Mouse (Mus musculus) kidney, postnatal 0 days (tissue): ENCODE measurements at regions not wholly inside any gene's neighbourhood (a gene's known extent, or its start where the extent isn't known, plus 50 kb on each side); places are given as distances from the start of the nearest gene placed in this dataset.

Source experiments
- ATAC-seq: fragments of 200-750 bp; cut with Nextera tagmentation; replicated peaks from 2 replicates; pipeline ENCODE4 v1.8.0; 2017; ENCODE audit warnings: low read depth, moderate number of reproducible peaks, moderate TSS enrichment, moderate library complexity; ENCODE audit not compliant: low FRiP score
- DNase-seq: peaks from one replicate; pipeline ENCODE4 v3.0.0-alpha.2; 2016; ENCODE audit warnings: low spot score
- H3K27ac ChIP-seq: fragments of 300-500 bp; sonication (generic); 2 replicates; pipeline ENCODE4 v1.5.1; 2014; ENCODE audit warnings: mild to moderate bottlenecking
- H3K27me3 ChIP-seq: fragments of 300-500 bp; sonication (generic); 2 replicates; pipeline ENCODE4 v1.6.1; 2014; ENCODE audit warnings: low read length, mixed read lengths; ENCODE audit not compliant: insufficient read depth
- H3K36me3 ChIP-seq: fragments of 300-500 bp; sonication (generic); 2 replicates; pipeline ENCODE4 v1.6.1; 2014; ENCODE audit warnings: low read length, mixed read lengths; ENCODE audit not compliant: insufficient read depth
- H3K4me1 ChIP-seq: fragments of 300-500 bp; sonication (generic); replicated peaks from 2 replicates; pipeline ENCODE4 v1.6.1; 2014; ENCODE audit warnings: antibody characterized with exemption, low read length, mixed read lengths; ENCODE audit not compliant: insufficient read depth
- H3K4me2 ChIP-seq: fragments of 300-500 bp; sonication (generic); 2 replicates; pipeline ENCODE4 v1.6.1; 2014; ENCODE audit warnings: mild to moderate bottlenecking, low read length, moderate library complexity, mixed read lengths
- H3K4me3 ChIP-seq: fragments of 300-500 bp; sonication (generic); replicated peaks from 2 replicates; pipeline ENCODE4 v1.5.1; 2014; ENCODE audit warnings: low read depth, low read length
- H3K9ac ChIP-seq: fragments of 300-500 bp; sonication (generic); 2 replicates; pipeline ENCODE4 v1.6.1; 2014; ENCODE audit warnings: low read depth, low read length
- H3K9me3 ChIP-seq: fragments of 300-500 bp; sonication (generic); replicated peaks from 2 replicates; pipeline ENCODE4 v1.6.1; 2016; ENCODE audit warnings: low read length, inconsistent platforms, mixed read lengths
- CTCF ChIP-seq: IDR thresholded peaks from 2 replicates; pipeline ENCODE4 v1.5.1; 2016; ENCODE audit warnings: antibody characterized with exemption, low read depth, mild to moderate bottlenecking, moderate library complexity
- WGBS: fragments of 180-500 bp; shearing (Covaris S2); extraction: QIAGEN DNeasy Blood & Tissue Kit; methylation state at CpG from one replicate; pipeline ENCODE4 v1.1.7; 2014; 5-methylcytosine and 5-hydroxymethylcytosine counted together

DNA sequence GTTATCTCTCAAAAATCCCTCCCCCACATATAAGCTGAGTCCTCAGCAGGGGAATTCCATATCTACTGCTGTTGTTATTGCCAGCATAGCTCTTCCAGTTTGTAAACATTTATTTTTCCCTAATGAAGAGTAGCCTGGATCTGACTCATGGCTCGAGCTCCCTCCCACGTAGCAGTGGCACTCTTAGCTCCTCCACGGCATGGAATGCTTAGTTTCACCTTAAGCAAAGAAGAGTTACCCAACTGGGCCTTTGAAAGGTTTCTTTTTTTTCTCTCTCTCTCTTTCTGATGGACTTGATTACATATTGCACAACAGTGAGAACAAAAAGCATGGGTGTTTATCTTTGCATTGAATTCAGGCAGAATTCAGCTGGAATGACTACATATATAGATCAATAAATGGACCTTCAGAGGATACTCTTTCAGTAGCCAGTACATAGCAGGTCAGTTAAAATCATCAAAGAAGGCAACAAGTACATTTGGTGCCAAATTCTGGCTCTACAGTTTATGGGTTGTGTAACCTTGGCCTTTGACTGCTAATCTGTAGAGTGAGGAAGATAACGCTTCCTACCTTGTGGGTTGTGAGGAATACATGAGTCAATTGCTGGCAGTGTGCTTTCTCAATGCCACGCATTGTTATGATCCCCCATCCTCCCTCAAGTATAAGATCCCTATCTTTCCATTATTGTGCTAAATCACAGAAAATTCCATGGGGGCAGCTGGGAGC lies 126.2 kb upstream of the Acsl4 start:
- no peak overlapping the region for H3K4me2 ChIP-seq
- WGBS, result 87% methylated on average over 5 of the region's 5 CpGs
- H3K9ac ChIP-seq, result no peak overlapping the region
- ATAC-seq (no peak), DNase-seq (no peak)
- no peaks in the 10 kb centered on the region for H3K27me3 ChIP-seq
- no peak overlapping the region for H3K4me3 ChIP-seq
- H3K9me3 ChIP-seq, result no peaks in the 10 kb centered on the region
- no peak overlapping the region for H3K27ac ChIP-seq
- no peaks in the 10 kb centered on the region for H3K4me1 ChIP-seq
- H3K36me3 ChIP-seq, result no peaks in the 10 kb centered on the region
- TF ChIP-seq CTCF, result no peak

DNA sequence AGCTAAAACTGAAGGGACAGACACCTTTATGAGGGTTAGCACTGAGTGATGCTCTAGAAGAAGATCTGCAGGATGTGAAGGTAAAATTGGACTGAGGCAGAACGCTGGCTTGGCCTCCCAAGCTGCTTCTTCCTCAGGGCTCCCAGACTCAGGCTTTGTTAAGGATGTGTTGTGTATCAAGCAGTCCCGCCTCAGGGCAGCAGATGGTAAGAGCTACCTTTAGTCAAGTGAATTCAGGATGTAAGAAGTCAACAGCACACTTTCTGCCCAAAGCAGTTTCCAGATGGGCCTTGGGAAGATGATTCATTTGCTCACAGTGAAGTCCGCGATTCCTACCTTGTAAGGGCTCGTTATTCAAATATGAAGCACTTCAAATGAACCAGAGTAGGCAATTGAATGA lies 126.9 kb upstream of the Acsl4 start:
- Histone ChIP-seq H3K9ac (no peak overlapping the region), H3K4me1 (no peaks in the 10 kb centered on the region), H3K4me3 (no peak overlapping the region), H3K4me2 (no peak overlapping the region), H3K27ac (no peak overlapping the region), H3K27me3 (no peaks in the 10 kb centered on the region), H3K36me3 (no peaks in the 10 kb centered on the region), H3K9me3 (no peaks in the 10 kb centered on the region)
- ATAC-seq, result no peak
- no peak for TF ChIP-seq CTCF
- DNase-seq, result no peak
- 92% methylated on average over 5 of the region's 5 CpGs for WGBS

DNA sequence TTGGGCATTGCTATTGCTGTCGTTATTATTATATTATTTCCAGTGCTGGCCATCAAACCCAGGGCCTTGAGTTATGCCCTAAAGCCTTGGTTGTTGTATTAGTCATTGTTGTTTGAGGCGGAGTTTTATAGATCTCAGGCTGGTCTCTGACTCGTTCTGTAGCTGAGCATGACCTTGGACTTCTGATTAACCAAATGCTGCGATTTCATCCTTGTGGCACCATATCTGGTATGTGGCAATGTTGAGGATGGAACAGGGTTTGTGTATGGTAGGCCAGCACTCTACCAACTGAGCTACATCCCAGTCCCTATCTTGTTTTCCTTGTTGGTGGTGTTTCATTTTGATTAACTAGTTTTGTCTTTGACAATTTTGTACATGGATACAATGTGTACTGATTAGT lies 130.7 kb upstream of the Acsl4 start:
- no peak for ATAC-seq
- TF ChIP-seq CTCF, result no peak
- H3K9me3 ChIP-seq, result no peaks in the 10 kb centered on the region
- DNase-seq, result no peak
- H3K36me3 ChIP-seq, result no peaks in the 10 kb centered on the region
- WGBS, result 74% methylated on average over 4 of the region's 4 CpGs
- H3K4me2 ChIP-seq, result no peak overlapping the region
- H3K27ac ChIP-seq, result no peak overlapping the region
- H3K4me1 ChIP-seq, result no peaks in the 10 kb centered on the region
- H3K4me3 ChIP-seq, result no peak overlapping the region
- H3K9ac ChIP-seq, result no peak overlapping the region
- no peaks in the 10 kb centered on the region for H3K27me3 ChIP-seq

- Histone ChIP-seq H3K4me2 (no peak overlapping the region), H3K27ac (no peak overlapping the region), H3K36me3 (no peaks in the 10 kb centered on the region), H3K9me3 (no peaks in the 10 kb centered on the region), H3K4me1 (no peaks in the 10 kb centered on the region), H3K4me3 (no peak overlapping the region), H3K27me3 (no peaks in the 10 kb centered on the region), H3K9ac (no peak overlapping the region)
- TF ChIP-seq CTCF, result peak; percentile 74
- WGBS, result 48% methylated on average over 1 of the region's 1 CpGs
- DNase-seq, result peak; percentile 59
- no peak for ATAC-seq
Measured at GRCm38 (mm10) chrX:142526953-142527352, 136.6 kb upstream of the Acsl4 start.

DNA sequence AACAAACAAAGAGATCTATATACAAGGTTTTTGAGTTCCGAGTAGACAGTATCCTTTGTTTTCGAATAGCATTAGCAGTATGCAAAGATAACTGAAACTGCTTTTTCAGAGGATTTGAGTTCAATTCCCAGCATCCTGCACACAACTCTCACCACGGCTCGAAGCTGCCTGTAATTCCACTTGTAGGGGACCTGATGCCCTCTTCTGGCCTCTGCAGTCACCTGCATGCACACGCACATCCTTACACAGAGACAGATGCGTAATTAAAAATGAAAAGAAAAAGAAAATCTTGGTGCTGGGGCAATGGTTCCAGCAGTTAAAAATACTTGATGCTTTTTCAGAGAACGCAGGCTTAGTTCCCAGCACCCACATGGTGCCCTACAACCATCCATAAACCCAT lies 139.6 kb upstream of the Acsl4 start:
- peak; percentile 16 for DNase-seq

DNA sequence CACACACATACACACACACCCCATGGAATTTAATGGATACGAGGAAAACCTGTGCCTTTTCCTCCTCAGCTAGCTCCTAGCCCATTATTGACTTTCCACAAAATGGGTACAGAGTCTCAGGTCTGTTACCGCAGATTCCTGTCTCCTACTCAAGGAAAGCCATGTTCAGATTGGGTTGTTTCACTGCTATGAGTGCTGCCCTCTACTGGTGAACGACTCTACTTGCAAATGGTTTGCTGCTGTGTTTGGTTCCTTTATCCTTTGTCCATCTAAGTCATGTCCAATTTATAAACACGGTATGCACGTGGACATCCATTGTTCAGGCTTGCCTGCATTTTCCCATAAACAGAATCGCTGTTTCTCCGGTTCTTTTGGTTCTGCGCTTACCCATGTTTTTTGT lies 144.4 kb upstream of the Acsl4 start:
- DNase-seq (peak; percentile 71), ATAC-seq (no peak)
- Histone ChIP-seq H3K9ac (no peak overlapping the region), H3K4me2 (no peak overlapping the region), H3K4me3 (no peak overlapping the region), H3K4me1 (no peaks in the 10 kb centered on the region), H3K27me3 (no peaks in the 10 kb centered on the region), H3K36me3 (no peaks in the 10 kb centered on the region), H3K9me3 (no peaks in the 10 kb centered on the region), H3K27ac (no peak overlapping the region)
- 35% methylated on average over 8 of the region's 8 CpGs for WGBS
- peak; percentile 77 for TF ChIP-seq CTCF

More for the DNA sequence above, 139.6 kb upstream of the Acsl4 start:
- Histone ChIP-seq H3K27me3 (no peaks in the 10 kb centered on the region), H3K4me3 (no peak overlapping the region), H3K27ac (no peak overlapping the region), H3K4me1 (no peaks in the 10 kb centered on the region), H3K9ac (no peak overlapping the region), H3K36me3 (no peaks in the 10 kb centered on the region), H3K4me2 (no peak overlapping the region), H3K9me3 (no peaks in the 10 kb centered on the region)
- no peak for ATAC-seq
- peak; percentile 64 for TF ChIP-seq CTCF
- WGBS, result 74% methylated on average over 7 of the region's 7 CpGs

- Histone ChIP-seq H3K27me3 (no peaks in the 10 kb centered on the region), H3K27ac (no peak overlapping the region), H3K4me1 (no peaks in the 10 kb centered on the region), H3K9me3 (no peaks in the 10 kb centered on the region), H3K4me3 (no peak overlapping the region), H3K36me3 (no peaks in the 10 kb centered on the region), H3K4me2 (no peak overlapping the region), H3K9ac (no peak overlapping the region)
- 91% methylated on average over 1 of the region's 1 CpGs for WGBS
- TF ChIP-seq CTCF, result no peak
- ATAC-seq (no peak), DNase-seq (no peak)
Measured at GRCm38 (mm10) chrX:142535540-142535939, 145.2 kb upstream of the Acsl4 start.
